Mouse (Mus musculus) G1E (cell line): ENCODE measurements around the gene Gnai3. TPM values are rescaled to one million over a fixed set of nuclear protein-coding genes. Genes with fewer than 3 reads are reported as not detected.

ENCODE experiments used
- ATAC-seq: 2 replicates; pipeline ENCODE4 v1.8.0; 2016; ENCODE audit warnings: mild to moderate bottlenecking; ENCODE audit not compliant: insufficient number of reproducible peaks, poor library complexity, low FRiP score, severe bottlenecking; ENCODE audit errors: extremely low read depth
- DNase-seq: peaks from one replicate; pipeline ENCODE4 v3.0.0; 2012; ENCODE audit warnings: low spot score
- H3K27me3 ChIP-seq: 2 replicates; pipeline ENCODE4 v1.6.1; 2012; ENCODE audit warnings: mild to moderate bottlenecking, low read length, inconsistent platforms; ENCODE audit not compliant: insufficient read depth
- H3K36me3 ChIP-seq: replicated peaks from 2 replicates; pipeline ENCODE3; 2012; ENCODE audit warnings: mild to moderate bottlenecking, inconsistent platforms
- H3K4me1 ChIP-seq: 2 replicates; pipeline ENCODE4 v1.6.1; 2012; ENCODE audit warnings: low read depth, low read length, inconsistent platforms, mixed read lengths; ENCODE audit not compliant: insufficient read depth
- H3K4me3 ChIP-seq: 2 replicates; pipeline ENCODE4 v1.5.1; 2012; ENCODE audit warnings: low read depth, mild to moderate bottlenecking, inconsistent platforms, low read length, moderate library complexity, mixed read lengths
- H3K9me3 ChIP-seq: replicated peaks from 2 replicates; pipeline ENCODE4 v1.6.1; 2012; ENCODE audit warnings: inconsistent platforms
- CTCF ChIP-seq: IDR thresholded peaks from 2 replicates; pipeline ENCODE4 v1.5.1; 2012; ENCODE audit warnings: low read depth, low read length, inconsistent platforms, mixed read lengths
- GATA1 ChIP-seq: IDR thresholded peaks from 2 replicates; pipeline ENCODE4 v1.6.1; 2012; ENCODE audit warnings: borderline replicate concordance, low read length, inconsistent platforms, mixed read lengths
- GATA2 ChIP-seq: IDR thresholded peaks from 2 replicates; pipeline ENCODE4 v1.6.1; 2012; ENCODE audit warnings: low read depth, low read length, inconsistent platforms, borderline replicate concordance
- POLR2AphosphoS5 ChIP-seq: IDR thresholded peaks from 2 replicates; pipeline ENCODE4 v1.6.1; 2012; ENCODE audit warnings: low read depth, low read length, inconsistent platforms; ENCODE audit not compliant: insufficient replicate concordance
- TAL1 ChIP-seq: conservative IDR thresholded peaks from 2 replicates; pipeline ENCODE4 v1.6.1; 2012; ENCODE audit warnings: low read depth, low read length, inconsistent platforms, mixed read lengths
- polyA plus RNA-seq: library from polyadenylated mRNA; stranded (reverse); fragments of >175 nt; gene quantifications from 2 replicates; pipeline ENCODE4 v1.2.3, GENCODE M21; 2012
- total RNA-seq, 2 experiments: library from RNA; stranded (forward) in 1 of 2; stranded (reverse) in 1 of 2; fragments of 200-1000 nt in 1 of 2; fragments of >200 nt in 1 of 2; fragmentation: Nextera tagmentation in 1 of 2; gene quantifications; 2 replicates each; pipeline ENCODE4 v1.2.3; 2014 to 2017

Gnai3 gene
- total and polyA plus RNA-seq, 3 experiments = 37.9 to 481 (median 274) TPM

GRCm38 (mm10) chr3:108174672-108175531 is 29.0 kb upstream of the Gnai3 start:
- Histone ChIP-seq H3K27me3 (peaks cover 39% of the 10 kb centered on the region), H3K4me3 (no peak overlapping the region), H3K36me3 (no peaks in the 10 kb centered on the region), H3K9me3 (no peaks in the 10 kb centered on the region), H3K4me1 (no peaks in the 10 kb centered on the region)
- ATAC-seq (no peak), DNase-seq (no peak)
- TF ChIP-seq GATA1 (no peak), TAL1 (no peak), POLR2AphosphoS5 (no peak), CTCF (no peak), GATA2 (no peak)

- DNase-seq (no peak), ATAC-seq (no peak)
- H3K4me1 ChIP-seq = no peaks in the 10 kb centered on the region
- peaks cover 43% of the 10 kb centered on the region for H3K27me3 ChIP-seq
- no peaks in the 10 kb centered on the region for H3K9me3 ChIP-seq
- H3K4me3 ChIP-seq = no peak overlapping the region
- no peak for TF ChIP-seq POLR2AphosphoS5
- no peak for TF ChIP-seq TAL1
- TF ChIP-seq GATA1 = no peak
- TF ChIP-seq GATA2 = no peak
- no peak for TF ChIP-seq CTCF
- no peaks in the 10 kb centered on the region for H3K36me3 ChIP-seq
These were observed 23.3 kb upstream of the Gnai3 start for GRCm38 (mm10) chr3:108169199-108169598.

GRCm38 (mm10) chr3:108167499-108167898 is 21.6 kb upstream of the Gnai3 start:
- ATAC-seq = no peak
- no peaks in the 10 kb centered on the region for H3K9me3 ChIP-seq
- no peaks in the 10 kb centered on the region for H3K36me3 ChIP-seq
- no peak overlapping the region for H3K4me3 ChIP-seq
- no peaks in the 10 kb centered on the region for H3K4me1 ChIP-seq
- no peak for TF ChIP-seq POLR2AphosphoS5
- no peak for TF ChIP-seq CTCF
- peaks cover 41% of the 10 kb centered on the region for H3K27me3 ChIP-seq
- no peak for DNase-seq

- Histone ChIP-seq H3K4me3 (no peak overlapping the region), H3K9me3 (no peaks in the 10 kb centered on the region), H3K4me1 (no peaks in the 10 kb centered on the region), H3K36me3 (no peaks in the 10 kb centered on the region), H3K27me3 (peaks cover 37% of the 10 kb centered on the region)
- no peak for ATAC-seq
- no peak for DNase-seq
- TF ChIP-seq TAL1 (no peak), CTCF (no peak), GATA2 (no peak), GATA1 (no peak), POLR2AphosphoS5 (no peak)
These were observed 20.7 kb upstream of the Gnai3 start for GRCm38 (mm10) chr3:108166486-108167211.

- no peaks in the 10 kb centered on the region for H3K4me1 ChIP-seq
- H3K36me3 ChIP-seq = no peaks in the 10 kb centered on the region
- H3K9me3 ChIP-seq = no peaks in the 10 kb centered on the region
- ATAC-seq = no peak
- peaks cover 43% of the 10 kb centered on the region for H3K27me3 ChIP-seq
- TF ChIP-seq CTCF (no peak), GATA2 (no peak), GATA1 (no peak), POLR2AphosphoS5 (no peak), TAL1 (no peak)
- DNase-seq = no peak
- H3K4me3 ChIP-seq = no peak overlapping the region
These were observed 19.8 kb upstream of the Gnai3 start for GRCm38 (mm10) chr3:108165532-108166315.

GRCm38 (mm10) chr3:108164807-108165206 is 18.9 kb upstream of the Gnai3 start:
- H3K27me3 ChIP-seq = peaks cover 43% of the 10 kb centered on the region
- peak; percentile 86 for TF ChIP-seq CTCF
- no peak for TF ChIP-seq GATA2
- no peaks in the 10 kb centered on the region for H3K36me3 ChIP-seq
- DNase-seq = peak; percentile 55
- ATAC-seq = peak; percentile 66; the same call in 1 of the 2 replicates
- no peaks in the 10 kb centered on the region for H3K4me1 ChIP-seq
- H3K9me3 ChIP-seq = no peaks in the 10 kb centered on the region
- no peak overlapping the region for H3K4me3 ChIP-seq
